Mouse (Mus musculus): ENCODE measurements at regions not wholly inside any gene's neighbourhood (a gene's known extent, or its start where the extent isn't known, plus 50 kb on each side); places are given as distances from the start of the nearest gene placed in this dataset.

DNA sequence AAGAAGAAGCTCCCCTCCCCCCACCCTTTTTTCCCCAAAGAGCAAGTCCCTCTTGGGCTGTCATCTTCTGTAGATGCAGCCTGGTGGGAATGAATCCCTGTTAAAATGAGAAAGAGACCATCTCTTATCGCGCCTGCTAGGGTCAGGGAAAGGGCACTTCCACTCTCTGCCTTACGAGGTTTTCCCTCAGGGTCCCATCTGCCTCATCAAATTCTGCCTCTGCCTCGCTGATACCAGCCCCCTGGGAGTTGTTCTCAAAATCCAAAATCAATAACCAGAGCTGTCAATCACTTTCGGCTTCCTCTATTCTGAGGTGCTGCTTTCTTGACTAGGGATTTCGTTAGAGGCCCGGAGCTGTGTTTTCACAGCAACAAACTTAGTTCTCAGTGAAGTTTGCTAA lies 255.7 kb downstream of the Stim2 start:
- DNase-seq (ENCODE audit: low spot score in 2 of 2): no peak

DNA sequence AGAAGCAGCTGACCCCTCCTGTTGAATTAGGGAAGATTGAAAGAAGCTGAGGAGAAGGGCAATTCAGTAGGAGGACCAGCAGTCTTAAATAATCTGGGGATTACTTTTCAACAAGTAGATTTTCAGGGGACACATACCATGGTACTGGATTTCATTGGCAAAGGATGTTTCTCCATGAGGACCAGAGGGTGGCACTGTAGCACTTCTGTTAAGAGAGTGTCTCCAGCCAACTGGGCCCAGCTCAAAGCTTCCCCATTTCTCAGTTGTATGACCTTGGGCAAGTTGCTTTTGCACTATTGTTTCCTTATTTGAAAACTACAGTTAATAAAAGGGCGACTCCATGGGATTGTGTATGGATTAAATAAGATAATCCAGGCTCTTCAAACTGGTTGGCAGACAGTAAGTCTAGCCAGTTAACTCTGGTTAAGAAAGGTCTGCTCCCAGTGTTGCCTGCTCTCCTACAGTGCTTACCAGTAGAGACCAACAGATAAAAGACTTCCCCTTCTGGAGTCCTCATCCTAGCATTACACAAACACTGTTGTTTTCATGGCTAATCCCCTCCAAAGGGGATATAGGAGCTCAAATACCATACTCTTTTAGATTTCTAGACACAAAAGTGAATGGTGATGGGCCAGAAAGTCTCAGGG lies 259.9 kb downstream of the Stim2 start:
- DNase-seq (ENCODE audit: low spot score in 2 of 2): peak; percentile 59 to 61

- peak in 1 of 2 experiments; percentile 33 for DNase-seq (ENCODE audit: low spot score in 2 of 2)
Observed at GRCm38 (mm10) chr5:54264867-54265434, 266.7 kb downstream of the Stim2 start.

DNA sequence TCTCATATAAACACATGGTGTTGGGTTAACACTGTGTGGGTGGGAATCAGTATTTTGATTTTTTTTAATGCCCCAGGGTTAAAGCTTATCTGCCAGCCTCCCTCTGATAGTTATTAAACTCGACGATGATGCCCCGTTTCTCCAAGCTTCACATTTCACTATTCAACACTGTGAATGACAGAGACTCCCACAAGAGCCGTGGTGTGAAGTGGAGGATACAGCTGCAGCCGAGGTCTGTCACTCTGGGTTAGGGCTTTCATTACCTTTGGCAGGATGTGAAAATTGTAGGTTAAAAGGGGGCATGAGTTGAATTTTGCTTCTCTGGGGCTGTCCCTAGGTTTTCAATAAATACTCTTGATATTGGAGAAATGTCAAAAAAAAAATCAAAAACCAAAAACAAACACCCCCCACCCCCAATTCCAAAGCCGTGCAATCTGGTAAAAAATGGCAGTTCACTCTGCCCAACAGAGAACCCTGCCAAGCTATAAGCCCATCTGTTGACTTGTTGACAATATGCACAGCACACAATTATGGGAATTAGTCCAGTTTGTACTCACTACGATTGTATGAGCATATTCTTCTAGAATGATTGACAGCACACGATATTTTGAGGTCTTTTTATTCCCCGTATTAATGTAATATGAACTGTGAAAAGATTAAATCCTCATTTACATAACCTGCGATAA lies 269.7 kb downstream of the Stim2 start:
- no peak for DNase-seq (ENCODE audit: low spot score in 2 of 2)

- peak in 1 of 2 experiments; percentile 36 for DNase-seq (ENCODE audit: low spot score in 2 of 2)
Observed at GRCm38 (mm10) chr5:54279357-54279756, 281.1 kb downstream of the Stim2 start.

GRCm38 (mm10) chr5:54280670-54281069 lies 282.4 kb downstream of the Stim2 start:
- no peak for DNase-seq (ENCODE audit: low spot score in 2 of 2)

GRCm38 (mm10) chr5:54281121-54281520 lies 282.8 kb downstream of the Stim2 start:
- DNase-seq (ENCODE audit: low spot score in 2 of 2): no peak

DNA sequence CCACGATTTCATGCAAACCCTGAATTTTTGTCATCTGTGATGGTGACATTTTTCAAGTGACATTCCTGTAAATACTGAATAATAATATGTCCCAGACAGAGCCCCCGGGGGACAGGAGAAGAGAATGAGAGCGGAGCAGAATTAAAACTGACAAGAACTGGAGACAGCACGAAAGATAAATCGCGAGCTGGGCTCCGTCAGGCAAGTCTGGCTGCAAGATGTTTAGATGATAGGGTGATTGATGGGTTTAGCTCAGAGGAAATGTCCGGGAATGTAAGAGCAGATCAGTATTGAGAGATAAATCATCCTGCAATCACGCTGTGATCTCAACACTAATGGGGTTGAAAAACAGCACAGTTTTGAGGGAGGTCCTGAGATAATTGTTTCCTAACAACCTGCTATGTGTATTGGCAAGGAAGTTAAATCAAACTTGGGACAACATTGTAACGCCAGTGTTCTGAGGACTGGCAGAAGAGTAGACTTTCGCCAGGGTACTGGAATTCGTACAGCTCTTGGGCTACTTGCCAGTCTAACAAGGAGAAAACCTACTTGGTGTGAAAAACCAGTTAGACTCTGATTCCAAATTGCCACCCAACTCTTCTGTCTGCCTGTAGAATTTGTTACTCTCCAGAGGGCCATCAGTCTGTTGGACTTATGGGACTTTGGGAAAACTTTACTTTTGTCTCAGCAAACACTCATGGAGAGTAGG lies 292.2 kb downstream of the Stim2 start:
- DNase-seq (ENCODE audit: low spot score in 2 of 2): no peak

DNA sequence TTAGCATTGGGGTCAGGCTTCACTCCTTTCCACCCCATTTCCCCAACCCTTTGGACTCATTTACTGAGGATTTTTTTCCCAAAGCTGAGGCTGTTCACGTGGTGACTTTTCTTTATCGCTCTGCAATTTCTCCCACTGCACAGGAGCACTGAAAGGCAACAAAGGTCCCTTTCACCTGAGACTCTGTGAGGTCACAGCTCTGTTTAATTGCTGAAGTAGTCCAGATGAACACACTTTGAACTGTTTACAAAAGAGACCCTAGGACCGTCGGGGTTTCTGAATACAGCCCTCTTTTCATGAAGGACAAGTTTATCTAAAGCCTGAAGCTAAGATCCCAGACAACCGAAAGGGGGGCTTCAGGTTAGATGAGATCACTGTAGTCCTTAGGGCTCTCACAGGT lies 293.6 kb downstream of the Stim2 start:
- DNase-seq (ENCODE audit: low spot score in 2 of 2): no peak

GRCm38 (mm10) chr5:54313660-54314279 lies 315.5 kb downstream of the Stim2 start:
- no peak for DNase-seq (ENCODE audit: low spot score in 2 of 2)

DNA sequence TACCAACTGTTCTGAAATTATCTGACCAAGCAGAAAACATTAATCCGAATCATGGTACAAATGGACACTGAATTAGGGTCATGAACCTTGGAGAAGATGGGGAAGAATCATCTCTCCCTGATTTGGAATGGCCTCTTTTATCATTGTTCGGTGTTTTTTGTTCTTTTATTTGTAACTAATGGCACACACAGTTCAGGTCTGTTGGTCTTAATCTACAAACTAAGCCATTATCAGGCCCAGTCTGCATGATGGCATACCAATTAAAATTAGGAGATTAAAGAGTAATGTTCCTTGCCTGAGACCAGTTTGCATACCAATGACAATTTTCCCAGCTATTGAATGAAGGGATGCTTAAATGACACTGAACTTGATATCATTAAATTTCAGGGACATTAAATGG lies 332.1 kb downstream of the Stim2 start:
- no peak for DNase-seq (ENCODE audit: low spot score in 2 of 2)

- DNase-seq (ENCODE audit: low spot score in 2 of 2): no peak
Observed at GRCm38 (mm10) chr5:54342976-54343375, 344.7 kb downstream of the Stim2 start.

- DNase-seq (ENCODE audit: low spot score in 2 of 2): no peak
Observed at GRCm38 (mm10) chr5:54343432-54343831, 345.1 kb downstream of the Stim2 start.

GRCm38 (mm10) chr5:54348820-54349596 lies 350.7 kb downstream of the Stim2 start:
- no peak for DNase-seq (ENCODE audit: low spot score in 2 of 2)

- DNase-seq (ENCODE audit: low spot score in 2 of 2): no peak
Observed at GRCm38 (mm10) chr5:54349775-54350332, 351.6 kb downstream of the Stim2 start.

GRCm38 (mm10) chr5:54356105-54356504 lies 357.8 kb downstream of the Stim2 start:
- DNase-seq (ENCODE audit: low spot score in 2 of 2): no peak

DNA sequence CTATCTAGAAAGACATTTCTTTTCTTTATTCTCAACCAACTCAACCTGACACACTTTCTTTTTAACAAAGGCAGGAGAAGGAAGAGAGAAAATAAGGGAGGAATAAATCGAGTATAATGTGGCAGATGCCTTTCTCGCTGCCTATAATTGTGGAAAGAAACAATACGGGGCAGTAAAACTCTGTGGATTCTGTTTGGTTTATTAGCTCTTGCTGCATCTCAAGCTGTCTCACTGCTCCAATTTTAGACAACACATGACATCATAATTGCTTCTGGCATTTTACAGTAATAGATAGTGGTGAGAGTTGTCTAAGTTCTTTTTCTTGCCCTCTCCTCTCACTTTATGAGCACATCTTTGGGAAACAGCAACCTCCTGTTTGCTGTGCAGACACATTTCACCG lies 359.2 kb downstream of the Stim2 start:
- DNase-seq (ENCODE audit: low spot score in 2 of 2): no peak

- DNase-seq (ENCODE audit: low spot score in 2 of 2): no peak
Observed at GRCm38 (mm10) chr5:54358221-54358620, 359.9 kb downstream of the Stim2 start.

Data from right cerebral cortex, postnatal 10 days (tissue).